Mouse (Mus musculus) limb, embryonic 14.5 days (tissue): Measurements from ENCODE around the gene Mcl1. TPM values are rescaled to one million over a fixed set of nuclear protein-coding genes. Genes with fewer than 3 reads are reported as not detected.
A peak's percentile ranks its signal among the peaks of the same experiment; 100 is the strongest.

Source experiments
- ATAC-seq: fragments of 200-750 bp; cut with Nextera tagmentation; 2 replicates; pipeline ENCODE4 v1.8.0; 2017; ENCODE audit warnings: low read depth, moderate number of reproducible peaks, moderate TSS enrichment; ENCODE audit not compliant: low FRiP score
- DNase-seq: peaks from one replicate; pipeline ENCODE4 v3.0.0-alpha.2; 2015; ENCODE audit warnings: low spot score
- H3K27ac ChIP-seq: fragments of 300-500 bp; sonication (generic); replicated peaks from 2 replicates; pipeline ENCODE4 v1.5.1; 2014; ENCODE audit warnings: low read depth, mild to moderate bottlenecking, low read length, moderate library complexity, mixed read lengths
- H3K27me3 ChIP-seq: fragments of 300-500 bp; sonication (generic); 2 replicates; pipeline ENCODE4 v1.6.1; 2014; ENCODE audit warnings: low read length, mixed read lengths; ENCODE audit not compliant: control insufficient read depth, insufficient read depth
- H3K36me3 ChIP-seq: fragments of 300-500 bp; sonication (generic); 2 replicates; pipeline ENCODE4 v1.6.1; 2014; ENCODE audit warnings: mild to moderate bottlenecking, low read length, moderate library complexity, mixed read lengths; ENCODE audit not compliant: control insufficient read depth, insufficient read depth
- H3K4me1 ChIP-seq: fragments of 300-500 bp; sonication (generic); 2 replicates; pipeline ENCODE4 v1.6.1; 2014; ENCODE audit warnings: antibody characterized with exemption, low read length, mixed read lengths; ENCODE audit not compliant: control insufficient read depth, insufficient read depth
- H3K4me2 ChIP-seq: fragments of 300-500 bp; sonication (generic); replicated peaks from 2 replicates; pipeline ENCODE4 v1.6.1; 2014; ENCODE audit warnings: low read depth, mild to moderate bottlenecking, low read length, moderate library complexity; ENCODE audit not compliant: severe bottlenecking
- H3K4me3 ChIP-seq: fragments of 300-500 bp; sonication (generic); replicated peaks from 2 replicates; pipeline ENCODE4 v1.5.1; 2014; ENCODE audit warnings: low read length
- H3K9ac ChIP-seq: fragments of 300-500 bp; sonication (generic); 2 replicates; pipeline ENCODE4 v1.6.1; 2014; ENCODE audit warnings: mild to moderate bottlenecking, low read depth, low read length, moderate library complexity; ENCODE audit not compliant: severe bottlenecking
- H3K9me3 ChIP-seq: fragments of 300-500 bp; sonication (generic); 2 replicates; pipeline ENCODE4 v1.6.1; 2016; ENCODE audit warnings: low read length; ENCODE audit not compliant: control insufficient read depth
- POLR2A ChIP-seq: fragments of 200-500 bp; IDR thresholded peaks from 2 replicates; pipeline ENCODE4 v1.8.0; 2012; ENCODE audit warnings: inconsistent platforms, mild to moderate bottlenecking, moderate library complexity, borderline replicate concordance; ENCODE audit not compliant: insufficient read depth, insufficient read length; ENCODE audit errors: extremely low read depth
- WGBS: fragments of 180-500 bp; shearing (Covaris S2); extraction: QIAGEN DNeasy Blood & Tissue Kit; methylation state at CpG from one replicate; pipeline ENCODE4 v1.1.7; 2014; 5-methylcytosine and 5-hydroxymethylcytosine counted together
- polyA plus RNA-seq, 2 experiments: library from polyadenylated mRNA; depleted of rRNA in 1 of 2; stranded (reverse) in 1 of 2; unstranded in 1 of 2; fragments of >200 nt; fragmentation: Nextera tagmentation in 1 of 2; extraction: Ambion mirVana in 1 of 2; gene quantifications; 2 replicates each; pipeline versions ENCODE4 v1.2.1 to v1.2.3; 2012 to 2014

Gene Mcl1
- polyA plus RNA-seq, 2 experiments = 64.5 to 67.8 TPM

DNA sequence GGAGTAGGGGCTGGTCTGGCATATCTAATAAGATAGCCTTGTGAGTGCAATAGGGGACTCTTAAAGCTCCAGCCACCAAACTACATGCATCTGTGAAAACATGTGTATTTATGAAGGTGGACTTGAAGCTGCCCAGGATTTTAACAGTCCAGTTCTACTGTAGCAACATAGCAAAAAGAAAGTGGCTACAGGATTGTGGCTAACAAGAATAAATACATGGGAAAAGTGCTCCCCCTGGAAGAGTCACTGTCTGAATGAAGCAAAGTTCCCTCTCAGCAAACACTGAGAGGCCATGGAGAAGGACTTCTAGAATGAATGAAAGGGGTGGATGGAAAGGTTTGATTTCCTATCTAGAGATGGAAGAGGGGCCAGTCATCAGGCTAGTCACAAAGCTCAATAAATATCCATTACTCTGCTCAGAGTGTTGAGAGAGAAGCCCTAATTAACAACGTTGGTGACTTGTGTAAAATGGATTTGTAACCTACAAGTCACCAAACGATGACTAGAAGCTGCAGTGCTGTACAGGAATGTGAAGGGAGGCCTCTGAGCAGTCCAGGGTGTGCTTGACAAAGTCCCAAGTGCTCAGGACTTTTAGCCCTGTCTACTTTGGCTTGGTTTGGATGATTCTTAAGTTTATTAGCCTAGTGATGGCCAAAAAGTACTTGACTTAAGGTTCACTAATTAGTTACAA, 2.3 kb downstream of the Mcl1 start:
- Histone ChIP-seq H3K9ac (peak overlapping the region; percentile 97), H3K4me1 (peaks cover 29% of the 10 kb centered on the region), H3K36me3 (peaks cover 52% of the 10 kb centered on the region), H3K27me3 (no peaks in the 10 kb centered on the region), H3K9me3 (no peaks in the 10 kb centered on the region), H3K4me2 (peak overlapping the region; percentile 90), H3K4me3 (peak overlapping the region; percentile 72), H3K27ac (no peak overlapping the region)
- no peak for TF ChIP-seq POLR2A
- DNase-seq = no peak
- no peak for ATAC-seq
- 22% methylated on average over 2 of the region's 2 CpGs for WGBS

DNA sequence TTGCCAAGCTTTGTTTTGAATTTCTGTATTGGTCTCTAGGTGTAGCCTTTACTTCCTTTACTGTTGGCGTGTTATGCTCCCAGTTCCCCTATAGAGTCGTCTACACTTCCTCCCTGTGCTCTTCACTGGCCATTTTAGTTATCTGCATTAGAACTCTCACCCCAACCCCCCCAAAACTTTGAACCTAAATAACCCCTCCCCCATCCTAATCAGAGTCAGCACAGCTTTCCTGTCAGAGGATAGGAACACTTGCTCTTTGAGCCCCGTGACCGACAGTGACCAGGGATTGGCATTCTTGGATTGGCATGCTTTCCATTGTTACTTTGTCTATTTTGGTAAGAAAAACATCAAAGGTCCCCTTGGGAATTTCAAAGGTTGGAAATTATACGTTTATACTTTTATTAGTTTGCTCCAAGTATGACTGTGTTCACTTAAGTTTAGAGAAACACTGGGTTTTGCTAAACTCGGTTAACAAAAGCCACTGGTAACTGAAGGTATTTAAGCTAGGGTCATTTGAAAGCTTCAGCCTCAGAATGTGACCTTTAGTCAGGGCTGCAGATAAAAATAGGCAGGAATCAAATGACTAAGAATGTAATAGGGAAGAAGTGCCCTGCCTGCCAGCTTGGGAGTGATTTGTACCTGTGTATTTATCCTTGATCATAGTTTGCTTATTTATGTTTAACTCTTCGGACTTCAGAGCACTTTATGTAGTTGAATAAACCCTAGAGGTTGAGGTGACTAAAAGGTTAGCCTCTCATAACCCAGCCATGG, 3.5 kb downstream of the Mcl1 start:
- Histone ChIP-seq H3K4me3 (peak overlapping the region; percentile 2), H3K27me3 (no peaks in the 10 kb centered on the region), H3K4me1 (peaks cover 29% of the 10 kb centered on the region), H3K4me2 (peak overlapping the region; percentile 20; the same call in 1 of the 2 replicates), H3K27ac (no peak overlapping the region), H3K9ac (no peak overlapping the region), H3K9me3 (no peaks in the 10 kb centered on the region), H3K36me3 (peaks cover 52% of the 10 kb centered on the region)
- DNase-seq (no peak), ATAC-seq (no peak)
- TF ChIP-seq POLR2A = no peak
- WGBS = 60% methylated on average over 7 of the region's 7 CpGs

DNA sequence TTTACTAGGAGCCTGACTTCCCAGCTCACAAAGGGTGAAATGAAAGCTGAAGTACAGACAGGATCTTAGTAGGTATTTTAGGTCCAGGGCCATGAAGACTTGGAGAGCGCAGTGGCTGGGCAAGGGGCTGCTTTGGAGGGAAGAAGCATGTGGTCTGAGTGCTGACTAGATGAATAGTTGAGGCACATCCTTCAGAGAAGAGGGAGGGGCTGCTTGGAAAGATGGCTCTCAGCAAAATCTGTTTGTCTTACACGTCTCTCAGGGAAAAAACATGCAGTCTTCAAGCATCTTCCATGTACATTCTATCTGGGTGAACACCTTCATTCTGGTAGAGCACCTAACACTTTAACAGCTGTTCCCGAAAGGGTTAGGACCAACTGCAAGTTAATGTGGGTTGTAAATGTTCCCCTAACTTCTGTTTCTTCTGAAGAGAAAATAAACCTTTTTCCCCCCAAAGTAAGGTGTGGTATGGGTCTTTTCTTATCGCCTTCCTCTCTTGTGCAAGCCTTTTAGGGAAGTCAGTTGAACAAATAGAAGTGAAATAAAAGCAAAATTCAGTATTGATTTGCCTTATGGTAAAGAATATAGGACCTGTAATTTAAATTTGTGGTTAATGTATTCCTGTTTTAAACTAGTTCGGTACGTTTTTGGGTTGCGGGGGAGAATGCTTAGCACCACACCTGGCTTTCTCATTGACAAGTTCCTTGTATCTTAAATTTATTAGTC, 4.3 kb downstream of the Mcl1 start:
- no peak for TF ChIP-seq POLR2A
- H3K36me3 ChIP-seq = peaks cover 52% of the 10 kb centered on the region
- ATAC-seq (no peak), DNase-seq (no peak)
- H3K27ac ChIP-seq = no peak overlapping the region
- 75% methylated on average over 7 of the region's 7 CpGs for WGBS
- H3K9me3 ChIP-seq = no peaks in the 10 kb centered on the region
- H3K4me3 ChIP-seq = 0 out of 2 replicates have a peak overlapping the region, but pooled peaks have one; percentile 2
- H3K4me2 ChIP-seq = 0 out of 2 replicates have a peak overlapping the region, but pooled peaks have one; percentile 20
- H3K27me3 ChIP-seq = no peaks in the 10 kb centered on the region
- peaks cover 36% of the 10 kb centered on the region for H3K4me1 ChIP-seq
- H3K9ac ChIP-seq = no peak overlapping the region

DNA sequence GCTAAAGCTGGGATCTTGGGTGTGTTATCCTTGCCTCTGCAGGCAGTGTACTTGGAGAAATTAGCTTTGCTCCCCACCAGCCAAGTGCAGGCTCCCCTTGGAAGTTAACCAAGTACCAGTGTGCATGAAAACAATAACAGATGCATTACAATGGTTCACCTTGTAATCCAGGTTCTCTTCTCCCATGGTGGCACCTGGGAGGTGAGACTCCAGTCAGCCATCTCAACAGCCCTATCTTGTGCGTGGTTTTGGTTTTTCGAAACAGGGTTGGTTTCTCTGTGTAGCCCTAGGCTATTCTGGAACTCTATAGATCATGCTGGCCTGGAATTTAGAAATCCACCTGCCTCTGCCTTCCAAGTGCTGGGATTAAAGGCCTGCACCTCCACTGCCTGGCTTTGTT, 4.9 kb downstream of the Mcl1 start:
- Histone ChIP-seq H3K9ac (no peak overlapping the region), H3K4me1 (peaks cover 39% of the 10 kb centered on the region), H3K27ac (no peak overlapping the region), H3K27me3 (no peaks in the 10 kb centered on the region), H3K4me3 (no peak overlapping the region), H3K9me3 (no peaks in the 10 kb centered on the region), H3K4me2 (no peak overlapping the region), H3K36me3 (peaks cover 55% of the 10 kb centered on the region)
- whole genome bisulfite sequencing = 72% methylated on average over 2 of the region's 2 CpGs
- TF ChIP-seq POLR2A = no peak
- ATAC-seq = no peak
- DNase-seq = no peak

DNA sequence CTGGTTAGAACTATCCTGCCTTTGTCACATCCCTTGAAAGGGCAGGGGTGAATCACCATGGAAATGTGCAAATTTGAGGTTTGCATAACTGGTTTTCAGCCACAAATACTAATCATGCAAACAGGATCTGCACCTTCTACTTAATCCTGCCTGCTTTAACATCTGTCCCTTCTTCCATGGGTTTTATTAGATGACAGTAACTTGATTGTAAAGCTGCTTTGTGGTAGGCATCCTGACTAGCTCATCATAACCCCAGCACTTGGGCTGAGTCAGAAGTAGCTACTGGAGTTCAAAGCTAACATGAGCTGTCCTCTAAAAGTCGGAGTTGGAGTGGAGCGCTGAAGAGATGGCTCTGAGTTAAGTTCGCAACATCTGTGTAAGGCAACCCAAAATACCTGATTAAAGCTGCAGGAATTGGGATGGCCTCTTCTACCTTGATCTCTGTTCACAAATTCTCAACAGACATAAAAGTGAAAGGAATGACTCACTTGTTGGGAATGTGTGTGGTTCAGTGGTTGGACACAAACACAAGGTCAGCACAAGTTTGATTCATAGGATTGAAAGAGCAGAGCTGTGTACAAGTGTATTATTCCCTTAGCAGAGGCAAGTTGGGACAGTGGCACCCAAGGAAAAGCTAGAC, 5.5 kb downstream of the Mcl1 start:
- 87% methylated on average over 3 of the region's 3 CpGs for WGBS
- peaks cover 55% of the 10 kb centered on the region for H3K36me3 ChIP-seq
- peaks cover 39% of the 10 kb centered on the region for H3K4me1 ChIP-seq
- DNase-seq (no peak), ATAC-seq (no peak)
- H3K9ac ChIP-seq = no peak overlapping the region
- H3K9me3 ChIP-seq = no peaks in the 10 kb centered on the region
- no peak for TF ChIP-seq POLR2A
- no peak overlapping the region for H3K4me2 ChIP-seq
- no peak overlapping the region for H3K4me3 ChIP-seq
- H3K27ac ChIP-seq = no peak overlapping the region
- H3K27me3 ChIP-seq = no peaks in the 10 kb centered on the region
